Mouse (Mus musculus): ENCODE results near the gene Cep72. TPM values are rescaled to one million over a fixed set of nuclear protein-coding genes. Genes with fewer than 3 reads are reported as not detected.

The Cep72 gene
- 10.5 TPM for polyA plus RNA-seq (2014; fragmentation: Illumina TruSeq; extraction: RNeasy Lipid Tissue Mini Kit (QIAGEN cat#74804))

GRCm38 (mm10) chr13:74061613-74062377, at the start of gene Cep72:
Gene Cep72 (minus strand): TSS chr13:74062299.

GRCm38 (mm10) chr13:74008948-74009718, 53.0 kb downstream of the Cep72 start, which contains the start of gene Tppp:
Gene Tppp (plus strand): TSS chr13:74009407.

Other genes with a start within 250 kb of the Cep72 start
- gene Nkd2, start 214.7 kb downstream of the Cep72 start, polyA plus RNA-seq (2014; fragmentation: Illumina TruSeq; extraction: RNeasy Lipid Tissue Mini Kit (QIAGEN cat#74804)), result 3.5 TPM
- 32.4 TPM for gene Trip13, start 124.5 kb downstream of the Cep72 start, polyA plus RNA-seq (2014; fragmentation: Illumina TruSeq; extraction: RNeasy Lipid Tissue Mini Kit (QIAGEN cat#74804))
- gene Brd9, start 124.5 kb downstream of the Cep72 start, polyA plus RNA-seq (2014; fragmentation: Illumina TruSeq; extraction: RNeasy Lipid Tissue Mini Kit (QIAGEN cat#74804)), result 36.2 TPM
- not detected for gene Zdhhc11, start 98.4 kb downstream of the Cep72 start, polyA plus RNA-seq (2014; fragmentation: Illumina TruSeq; extraction: RNeasy Lipid Tissue Mini Kit (QIAGEN cat#74804))
- 6.2 TPM for gene Tppp, start 52.9 kb downstream of the Cep72 start, polyA plus RNA-seq (2014; fragmentation: Illumina TruSeq; extraction: RNeasy Lipid Tissue Mini Kit (QIAGEN cat#74804))
- 3.8 TPM for gene Slc9a3, start 59.2 kb upstream of the Cep72 start, polyA plus RNA-seq (2014; fragmentation: Illumina TruSeq; extraction: RNeasy Lipid Tissue Mini Kit (QIAGEN cat#74804))
- 45.6 TPM for gene Exoc3, start 146.4 kb upstream of the Cep72 start, polyA plus RNA-seq (2014; fragmentation: Illumina TruSeq; extraction: RNeasy Lipid Tissue Mini Kit (QIAGEN cat#74804))
- gene Ahrr, start 230.0 kb upstream of the Cep72 start, polyA plus RNA-seq (2014; fragmentation: Illumina TruSeq; extraction: RNeasy Lipid Tissue Mini Kit (QIAGEN cat#74804)), result 0.94 TPM